Mouse (Mus musculus): Measurements from ENCODE around the gene Krtcap3. TPM values are rescaled to one million over a fixed set of nuclear protein-coding genes. Genes with fewer than 3 reads are reported as not detected.

Krtcap3 gene
- polyA plus RNA-seq, 1 experiment from 2014 or later: 7.5 TPM

- ATAC-seq (no peak), DNase-seq (peak; percentile 20)
- H3K9me3 ChIP-seq (ENCODE audit: low read length): no peaks in the 10 kb centered on the region
- peak overlapping the region; percentile 68 for H3K9ac ChIP-seq (replicated peaks)
- 0 out of 2 replicates have a peak overlapping the region, but pooled peaks have one; percentile 3 for H3K27ac ChIP-seq (ENCODE audit: low read depth)
- 17% methylated on average over 27 of the region's 29 CpGs for WGBS (ENCODE audit: insufficient replicate concordance)
- H3K27me3 ChIP-seq (ENCODE audit: insufficient read depth, low read length): peaks cover 4% of the 10 kb centered on the region; the same call in 1 of the 2 replicates
- H3K4me1 ChIP-seq (ENCODE audit: insufficient read depth): peaks cover 17% of the 10 kb centered on the region
- TF ChIP-seq EP300 (IDR thresholded peaks at IDR 0.05; ENCODE audit: low read depth): no peak
- no peak for TF ChIP-seq CTCF (IDR thresholded peaks at IDR 0.05; ENCODE audit: low read depth)
- no peaks in the 10 kb centered on the region for H3K36me3 ChIP-seq (replicated peaks; ENCODE audit: insufficient read depth, low read length)
- peak overlapping the region; percentile 88 for H3K4me2 ChIP-seq (ENCODE audit: low read depth, low read length)
- H3K4me3 ChIP-seq (ENCODE audit: low read depth, low read length): peak overlapping the region; percentile 60
These were observed 43.6 kb downstream of the Krtcap3 start for GRCm38 (mm10) chr5:31294964-31295605.

GRCm38 (mm10) chr5:31295606-31296141, 44.2 kb downstream of the Krtcap3 start, which contains the start of gene Fndc4:
Gene Fndc4 (minus strand): TSS chr5:31296080.
- Histone ChIP-seq H3K27ac (ENCODE audit: low read depth) (peak within 1 kb of the TSS; percentile 69; the same call in 1 of the 2 replicates), H3K4me3 (ENCODE audit: low read depth, low read length) (peak within 1 kb of the TSS; percentile 60), H3K4me2 (ENCODE audit: low read depth, low read length) (peak within 1 kb of the TSS; percentile 88), H3K9me3 (ENCODE audit: low read length) (no peaks in the 10 kb centered on the region), H3K9ac (replicated peaks) (peak within 1 kb of the TSS; percentile 68), H3K36me3 (replicated peaks; ENCODE audit: insufficient read depth, low read length) (no peaks in the 10 kb centered on the region), H3K27me3 (ENCODE audit: insufficient read depth, low read length) (peaks cover 4% of the 10 kb centered on the region; the same call in 1 of the 2 replicates), H3K4me1 (ENCODE audit: insufficient read depth) (peaks cover 11% of the 10 kb centered on the region)
- DNase-seq (peak; percentile 28), ATAC-seq (no peak)
- WGBS (ENCODE audit: insufficient replicate concordance): under 1% methylated on average over 32 of the region's 46 CpGs
- TF ChIP-seq CTCF (IDR thresholded peaks at IDR 0.05; ENCODE audit: low read depth): no peak
- TF ChIP-seq EP300 (IDR thresholded peaks at IDR 0.05; ENCODE audit: low read depth): no peak

DNA sequence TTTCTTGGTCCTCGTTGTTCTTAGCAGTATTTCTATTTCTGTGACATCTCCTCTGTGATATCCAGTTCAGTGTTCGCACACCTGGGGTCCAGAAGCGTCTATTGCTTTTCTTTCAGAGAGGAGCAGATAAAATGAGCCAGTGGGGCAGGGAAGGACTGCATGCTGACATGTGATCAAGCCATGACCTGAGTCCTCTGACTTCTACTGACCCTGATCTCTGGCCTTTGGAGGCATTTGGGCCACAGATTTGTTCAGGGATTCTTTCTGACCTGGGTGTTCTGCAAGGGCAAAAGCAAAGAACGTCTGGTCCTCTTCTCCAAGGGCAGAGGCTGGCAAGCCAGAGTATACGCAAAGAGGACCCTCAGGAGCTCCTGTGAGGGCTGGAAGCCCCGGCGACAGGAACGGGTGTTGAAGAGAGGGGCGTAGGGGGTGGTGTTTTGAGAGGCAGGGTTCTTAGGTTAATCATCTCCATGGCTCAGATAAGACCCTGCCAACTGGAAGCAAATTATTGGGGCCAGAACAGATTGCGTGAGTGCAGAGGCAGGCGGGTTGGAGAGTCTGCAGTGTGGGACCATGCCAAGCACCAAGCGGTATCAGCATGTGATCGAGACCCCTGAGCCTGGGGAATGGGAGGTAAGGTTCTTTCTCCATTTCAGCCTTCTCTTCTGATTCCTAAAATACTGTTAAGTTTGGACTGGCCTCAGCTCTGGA, 45.7 kb downstream of the Krtcap3 start, which contains the start of gene Gckr:
Gene Gckr (plus strand): TSS at position 397 of the 711 bp plus-strand sequence.
- H3K9me3 ChIP-seq (ENCODE audit: low read length): no peaks in the 10 kb centered on the region
- DNase-seq: peak; percentile 32
- H3K27me3 ChIP-seq (ENCODE audit: insufficient read depth, low read length): peaks cover 4% of the 10 kb centered on the region; the same call in 1 of the 2 replicates
- no peak within 1 kb of the TSS; the same call in 1 of the 2 replicates for H3K9ac ChIP-seq (replicated peaks)
- ATAC-seq: peak; percentile 80
- peak within 1 kb of the TSS; percentile 69 for H3K27ac ChIP-seq (ENCODE audit: low read depth)
- no peak for TF ChIP-seq EP300 (IDR thresholded peaks at IDR 0.05; ENCODE audit: low read depth)
- no peak for TF ChIP-seq CTCF (IDR thresholded peaks at IDR 0.05; ENCODE audit: low read depth)
- peak within 1 kb of the TSS; percentile 1; the same call in 1 of the 2 replicates for H3K4me3 ChIP-seq (ENCODE audit: low read depth, low read length)
- H3K4me1 ChIP-seq (ENCODE audit: insufficient read depth): peaks cover 5% of the 10 kb centered on the region
- peak within 1 kb of the TSS; percentile 50 for H3K4me2 ChIP-seq (ENCODE audit: low read depth, low read length)
- 46% methylated on average over 13 of the region's 13 CpGs for WGBS (ENCODE audit: insufficient replicate concordance)
- H3K36me3 ChIP-seq (replicated peaks; ENCODE audit: insufficient read depth, low read length): no peaks in the 10 kb centered on the region

GRCm38 (mm10) chr5:31297981-31298380, 46.5 kb downstream of the Krtcap3 start:
- DNase-seq: peak; percentile 21
- ATAC-seq: peak; percentile 48
- no peak for TF ChIP-seq EP300 (IDR thresholded peaks at IDR 0.05; ENCODE audit: low read depth)
- TF ChIP-seq CTCF (IDR thresholded peaks at IDR 0.05; ENCODE audit: low read depth): no peak
- Histone ChIP-seq H3K4me2 (ENCODE audit: low read depth, low read length) (peak overlapping the region; percentile 50), H3K9ac (replicated peaks) (no peak overlapping the region), H3K36me3 (replicated peaks; ENCODE audit: insufficient read depth, low read length) (no peaks in the 10 kb centered on the region; the same call in 1 of the 2 replicates), H3K27ac (ENCODE audit: low read depth) (no peak overlapping the region; the same call in 1 of the 2 replicates), H3K27me3 (ENCODE audit: insufficient read depth, low read length) (peaks cover 4% of the 10 kb centered on the region; the same call in 1 of the 2 replicates), H3K9me3 (ENCODE audit: low read length) (no peaks in the 10 kb centered on the region), H3K4me3 (ENCODE audit: low read depth, low read length) (0 out of 2 replicates have a peak overlapping the region, but pooled peaks have one; percentile 1), H3K4me1 (ENCODE audit: insufficient read depth) (peaks cover 5% of the 10 kb centered on the region)
- WGBS (ENCODE audit: insufficient replicate concordance): 47% methylated on average over 3 of the region's 3 CpGs

DNA sequence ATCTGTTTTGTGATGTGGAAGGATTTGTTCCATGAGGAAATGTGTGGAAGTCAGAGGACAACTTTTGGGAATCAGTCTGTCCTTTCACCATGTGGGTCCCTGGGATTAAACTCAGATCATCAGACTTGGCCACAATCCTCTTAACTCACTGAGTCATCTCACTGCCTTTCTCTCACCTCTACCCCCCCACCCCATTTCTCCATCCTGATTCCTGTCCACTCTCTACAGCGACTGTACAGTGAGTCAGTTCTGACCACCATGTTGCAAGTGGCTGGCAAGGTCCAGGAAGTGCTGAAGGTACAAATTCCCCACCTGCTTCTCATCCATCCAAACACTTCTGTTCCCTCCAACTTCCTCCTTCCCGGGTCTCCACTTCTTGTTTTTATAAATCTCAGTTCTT, 47.0 kb downstream of the Krtcap3 start:
- no peak for ATAC-seq
- DNase-seq: no peak
- Histone ChIP-seq H3K4me3 (ENCODE audit: low read depth, low read length) (no peak overlapping the region), H3K4me1 (ENCODE audit: insufficient read depth) (peaks cover 5% of the 10 kb centered on the region), H3K27ac (ENCODE audit: low read depth) (no peak overlapping the region), H3K36me3 (replicated peaks; ENCODE audit: insufficient read depth, low read length) (peaks cover 4% of the 10 kb centered on the region; the same call in 1 of the 2 replicates), H3K9ac (replicated peaks) (no peak overlapping the region), H3K4me2 (ENCODE audit: low read depth, low read length) (peak overlapping the region; percentile 35), H3K9me3 (ENCODE audit: low read length) (no peaks in the 10 kb centered on the region), H3K27me3 (ENCODE audit: insufficient read depth, low read length) (peaks cover 4% of the 10 kb centered on the region; the same call in 1 of the 2 replicates)
- WGBS (ENCODE audit: insufficient replicate concordance): 22% methylated on average over 2 of the region's 2 CpGs
- no peak for TF ChIP-seq CTCF (IDR thresholded peaks at IDR 0.05; ENCODE audit: low read depth)

GRCm38 (mm10) chr5:31301866-31302265, 50.4 kb downstream of the Krtcap3 start:
- H3K27ac ChIP-seq (ENCODE audit: low read depth): no peak overlapping the region
- no peak for DNase-seq
- no peak for ATAC-seq
- no peak overlapping the region for H3K4me2 ChIP-seq (ENCODE audit: low read depth, low read length)
- H3K9ac ChIP-seq (replicated peaks): no peak overlapping the region
- no peaks in the 10 kb centered on the region for H3K27me3 ChIP-seq (ENCODE audit: insufficient read depth, low read length)
- H3K9me3 ChIP-seq (ENCODE audit: low read length): no peaks in the 10 kb centered on the region
- H3K4me3 ChIP-seq (ENCODE audit: low read depth, low read length): no peak overlapping the region
- WGBS (ENCODE audit: insufficient replicate concordance): 60% methylated on average over 8 of the region's 8 CpGs
- TF ChIP-seq CTCF (IDR thresholded peaks at IDR 0.05; ENCODE audit: low read depth) (no peak), EP300 (IDR thresholded peaks at IDR 0.05; ENCODE audit: low read depth) (no peak)
- peaks cover 4% of the 10 kb centered on the region; the same call in 1 of the 2 replicates for H3K36me3 ChIP-seq (replicated peaks; ENCODE audit: insufficient read depth, low read length)
- no peaks in the 10 kb centered on the region for H3K4me1 ChIP-seq (ENCODE audit: insufficient read depth)

Other genes starting within 250 kb of the Krtcap3 start
- gene Atraid, start 203.4 kb upstream of the Krtcap3 start, polyA plus RNA-seq (2015; fragmentation: Nextera tagmentation; extraction: Ambion mirVana): 162 and 169 TPM in 2 replicates
- gene Slc5a6, start 202.8 kb upstream of the Krtcap3 start, polyA plus RNA-seq (2015; fragmentation: Nextera tagmentation; extraction: Ambion mirVana): 3.1 and 3.7 TPM in 2 replicates
- gene Cad, start 196.9 kb upstream of the Krtcap3 start, polyA plus RNA-seq (2015; fragmentation: Nextera tagmentation; extraction: Ambion mirVana): 3.1 and 4.2 TPM in 2 replicates
- gene Dnajc5g, start 145.4 kb upstream of the Krtcap3 start, polyA plus RNA-seq (2015; fragmentation: Nextera tagmentation; extraction: Ambion mirVana): not detected in 2 replicates
- 0.24 and 0.72 TPM in 2 replicates for gene Slc30a3, start 143.5 kb upstream of the Krtcap3 start, polyA plus RNA-seq (2015; fragmentation: Nextera tagmentation; extraction: Ambion mirVana)
- 0.12 and 0.86 TPM in 2 replicates for gene Trim54, start 135.0 kb upstream of the Krtcap3 start, polyA plus RNA-seq (2015; fragmentation: Nextera tagmentation; extraction: Ambion mirVana)
- gene Ucn, start 112.9 kb upstream of the Krtcap3 start, polyA plus RNA-seq (2015; fragmentation: Nextera tagmentation; extraction: Ambion mirVana): not detected in 2 replicates
- gene Mpv17, start 97.4 kb upstream of the Krtcap3 start, polyA plus RNA-seq (2015; fragmentation: Nextera tagmentation; extraction: Ambion mirVana): 16.5 and 17.6 TPM in 2 replicates
- 0.21 and 0.59 TPM in 2 replicates for gene Gm29609, start 71.8 kb upstream of the Krtcap3 start, polyA plus RNA-seq (2015; fragmentation: Nextera tagmentation; extraction: Ambion mirVana)
- gene Gtf3c2, start 71.5 kb upstream of the Krtcap3 start, polyA plus RNA-seq (2015; fragmentation: Nextera tagmentation; extraction: Ambion mirVana): 15.0 and 16.8 TPM in 2 replicates
- 29.4 and 29.9 TPM in 2 replicates for gene Snx17, start 58.5 kb upstream of the Krtcap3 start, polyA plus RNA-seq (2015; fragmentation: Nextera tagmentation; extraction: Ambion mirVana)
- gene Eif2b4, start 58.3 kb upstream of the Krtcap3 start, polyA plus RNA-seq (2015; fragmentation: Nextera tagmentation; extraction: Ambion mirVana): 35.5 and 36.8 TPM in 2 replicates
- gene Zfp513, start 49.4 kb upstream of the Krtcap3 start, polyA plus RNA-seq (2015; fragmentation: Nextera tagmentation; extraction: Ambion mirVana): 2.9 TPM in 2 replicates
- gene Ppm1g, start 31.0 kb upstream of the Krtcap3 start, polyA plus RNA-seq (2015; fragmentation: Nextera tagmentation; extraction: Ambion mirVana): 49.4 and 56.9 TPM in 2 replicates
- gene Nrbp1, start 10.8 kb upstream of the Krtcap3 start, polyA plus RNA-seq (2015; fragmentation: Nextera tagmentation; extraction: Ambion mirVana): 42.9 and 43.0 TPM in 2 replicates
- gene Gm9970, start 10.5 kb upstream of the Krtcap3 start, polyA plus RNA-seq (2015; fragmentation: Nextera tagmentation; extraction: Ambion mirVana): 0.28 TPM in 1 of 2 replicates, not detected in the other
- gene Ift172, start 39.4 kb downstream of the Krtcap3 start, polyA plus RNA-seq (2015; fragmentation: Nextera tagmentation; extraction: Ambion mirVana): 2.3 and 2.7 TPM in 2 replicates
- gene Fndc4, start 44.4 kb downstream of the Krtcap3 start, polyA plus RNA-seq (2015; fragmentation: Nextera tagmentation; extraction: Ambion mirVana): 4.4 and 5.4 TPM in 2 replicates
- gene Gckr, start 45.8 kb downstream of the Krtcap3 start, polyA plus RNA-seq (2015; fragmentation: Nextera tagmentation; extraction: Ambion mirVana): 53.7 and 63.1 TPM in 2 replicates
- gene Zfp512, start 200.7 kb downstream of the Krtcap3 start, polyA plus RNA-seq (2015; fragmentation: Nextera tagmentation; extraction: Ambion mirVana): 6.3 and 7.6 TPM in 2 replicates
- gene 4930548H24Rik, start 234.0 kb downstream of the Krtcap3 start, polyA plus RNA-seq (2015; fragmentation: Nextera tagmentation; extraction: Ambion mirVana): not detected in 2 replicates
- 10.9 TPM in 2 replicates for gene Gpn1, start 243.1 kb downstream of the Krtcap3 start, polyA plus RNA-seq (2015; fragmentation: Nextera tagmentation; extraction: Ambion mirVana)